Mouse (Mus musculus) C2C12 (cell line): ENCODE results near the gene Camkmt. TPM values are rescaled to one million over a fixed set of nuclear protein-coding genes. Genes with fewer than 3 reads are reported as not detected.

Source experiments
- H3K27me3 ChIP-seq: one replicate; pipeline ENCODE4 v1.6.1; 2011; ENCODE audit not compliant: control insufficient read depth, insufficient read depth, insufficient read length
- H3K36me3 ChIP-seq: one replicate; pipeline ENCODE4 v1.6.1; 2011; ENCODE audit not compliant: control insufficient read depth, insufficient read depth
- H3K4me3 ChIP-seq: one replicate; pipeline ENCODE4 v1.5.1; 2011; ENCODE audit warnings: mild to moderate bottlenecking, control low read depth; ENCODE audit not compliant: poor library complexity, insufficient read depth, severe bottlenecking
- H3K79me2 ChIP-seq: one replicate; pipeline ENCODE4 v1.6.1; 2011; ENCODE audit not compliant: control insufficient read depth, insufficient read depth
- H3K79me3 ChIP-seq: one replicate; pipeline ENCODE4 v1.6.1; 2011; ENCODE audit warnings: low read depth, control low read depth
- H3ac ChIP-seq: one replicate; pipeline ENCODE3; 2011; ENCODE audit warnings: low read depth; ENCODE audit not compliant: control insufficient read depth, insufficient read length
- CEBPB ChIP-seq: IDR thresholded peaks from one replicate; pipeline ENCODE4 v1.6.1; 2011; ENCODE audit warnings: low read depth, mild to moderate bottlenecking, control low read depth, moderate library complexity
- CTCF ChIP-seq: IDR thresholded peaks from one replicate; pipeline ENCODE4 v1.5.1; 2011; ENCODE audit not compliant: control insufficient read depth, insufficient read depth, insufficient read length
- FOSL1 ChIP-seq: IDR thresholded peaks from one replicate; pipeline ENCODE4 v1.8.0; 2011; ENCODE audit warnings: mild to moderate bottlenecking, low read length; ENCODE audit not compliant: poor library complexity, insufficient read depth, severe bottlenecking
- MAX ChIP-seq: IDR thresholded peaks from one replicate; pipeline ENCODE4 v1.6.1; 2011; ENCODE audit warnings: mild to moderate bottlenecking, control low read depth
- MYOD1 ChIP-seq: IDR thresholded peaks from one replicate; pipeline ENCODE4 v1.6.1; 2011; ENCODE audit warnings: low read depth; ENCODE audit not compliant: control insufficient read depth, insufficient read length
- MYOG ChIP-seq: IDR thresholded peaks from one replicate; pipeline ENCODE4 v1.6.1; 2011; ENCODE audit not compliant: control insufficient read depth, insufficient read length; ENCODE audit errors: extremely low read depth
- USF1 ChIP-seq: IDR thresholded peaks from one replicate; pipeline ENCODE4 v1.6.1; 2011; ENCODE audit warnings: low read depth, mild to moderate bottlenecking, control low read depth, moderate library complexity
- polyA plus RNA-seq: library from polyadenylated mRNA; unstranded; fragments of >200 nt; fragmentation: generic; extraction: Trizol; gene quantifications from one replicate; pipeline ENCODE4 v1.2.1, GENCODE M21; 2012; ENCODE audit warnings: missing spikeins

The Camkmt gene
- polyA plus RNA-seq, 1 experiment: 1.6 TPM

DNA sequence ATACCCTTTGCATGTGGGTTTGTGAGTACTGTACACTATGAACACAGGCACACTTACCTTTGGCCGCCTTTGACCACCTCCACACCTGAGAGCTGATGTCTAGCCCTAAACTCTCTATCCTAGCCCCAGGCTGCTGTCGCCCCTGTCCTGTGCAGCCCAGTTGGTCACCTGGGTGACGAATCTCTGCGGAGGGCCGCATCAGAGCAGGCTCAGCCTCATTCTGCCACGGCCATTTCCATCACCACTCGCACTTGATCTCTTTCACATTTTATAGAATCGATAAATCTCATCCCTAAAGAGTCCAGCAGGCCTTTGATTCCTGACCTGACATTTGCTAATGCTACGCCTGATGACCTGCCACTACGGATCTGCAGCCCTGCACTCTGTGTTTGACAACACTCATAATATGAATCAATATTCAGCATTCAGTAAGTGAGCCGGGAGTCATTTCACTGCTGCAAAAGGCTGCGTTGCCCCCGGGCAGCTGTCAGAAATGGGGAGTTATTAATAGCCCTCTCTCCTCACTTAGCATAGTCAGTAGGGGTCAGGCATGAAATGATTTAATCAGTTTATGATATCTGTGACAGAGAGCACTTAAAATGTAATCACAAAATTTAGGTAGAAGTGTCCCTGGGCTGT lies 168.5 kb downstream of the Camkmt start:
- H3K4me3 ChIP-seq: no peak overlapping the region
- no peaks in the 10 kb centered on the region for H3K79me3 ChIP-seq
- H3K79me2 ChIP-seq: no peaks in the 10 kb centered on the region
- H3K36me3 ChIP-seq: no peaks in the 10 kb centered on the region
- H3K27me3 ChIP-seq: no peaks in the 10 kb centered on the region
- no peak overlapping the region for H3ac ChIP-seq
- TF ChIP-seq MYOD1 (no peak), MAX (no peak), CTCF (no peak), CEBPB (no peak), MYOG (no peak)

DNA sequence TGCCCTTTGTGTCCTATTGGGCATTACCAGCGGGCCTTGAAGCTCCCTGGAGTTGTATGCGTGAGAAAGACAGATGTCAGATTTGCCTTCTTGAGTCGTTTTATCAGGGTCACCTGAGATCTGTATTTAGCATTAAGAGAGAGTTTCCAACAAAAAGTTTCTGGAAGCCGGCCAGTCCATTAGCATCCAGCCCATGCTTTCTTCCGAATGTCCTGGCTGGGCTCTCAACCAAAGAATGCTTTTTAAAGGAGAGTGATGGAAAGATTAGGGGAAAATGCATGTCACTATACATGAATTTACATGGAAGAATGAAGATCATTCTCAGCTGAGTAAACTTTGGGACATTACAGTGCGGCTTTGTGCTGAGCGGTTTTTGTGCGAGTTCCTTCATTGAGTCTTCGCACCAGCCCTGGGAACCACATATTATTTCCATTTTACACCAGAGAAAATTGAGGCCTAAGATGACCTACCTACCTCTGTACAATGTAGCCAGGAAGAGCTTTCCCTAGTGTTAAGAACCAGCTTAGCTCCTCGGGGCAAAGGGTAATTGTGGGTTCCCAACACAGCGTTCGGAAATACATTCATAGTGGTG lies 176.6 kb downstream of the Camkmt start:
- Histone ChIP-seq H3ac (no peak overlapping the region), H3K4me3 (no peak overlapping the region), H3K79me3 (no peaks in the 10 kb centered on the region), H3K36me3 (no peaks in the 10 kb centered on the region), H3K27me3 (no peaks in the 10 kb centered on the region), H3K79me2 (no peaks in the 10 kb centered on the region)
- no peak for TF ChIP-seq MAX
- no peak for TF ChIP-seq MYOD1
- no peak for TF ChIP-seq FOSL1
- no peak for TF ChIP-seq CTCF
- no peak for TF ChIP-seq USF1
- TF ChIP-seq CEBPB: no peak
- TF ChIP-seq MYOG: no peak

DNA sequence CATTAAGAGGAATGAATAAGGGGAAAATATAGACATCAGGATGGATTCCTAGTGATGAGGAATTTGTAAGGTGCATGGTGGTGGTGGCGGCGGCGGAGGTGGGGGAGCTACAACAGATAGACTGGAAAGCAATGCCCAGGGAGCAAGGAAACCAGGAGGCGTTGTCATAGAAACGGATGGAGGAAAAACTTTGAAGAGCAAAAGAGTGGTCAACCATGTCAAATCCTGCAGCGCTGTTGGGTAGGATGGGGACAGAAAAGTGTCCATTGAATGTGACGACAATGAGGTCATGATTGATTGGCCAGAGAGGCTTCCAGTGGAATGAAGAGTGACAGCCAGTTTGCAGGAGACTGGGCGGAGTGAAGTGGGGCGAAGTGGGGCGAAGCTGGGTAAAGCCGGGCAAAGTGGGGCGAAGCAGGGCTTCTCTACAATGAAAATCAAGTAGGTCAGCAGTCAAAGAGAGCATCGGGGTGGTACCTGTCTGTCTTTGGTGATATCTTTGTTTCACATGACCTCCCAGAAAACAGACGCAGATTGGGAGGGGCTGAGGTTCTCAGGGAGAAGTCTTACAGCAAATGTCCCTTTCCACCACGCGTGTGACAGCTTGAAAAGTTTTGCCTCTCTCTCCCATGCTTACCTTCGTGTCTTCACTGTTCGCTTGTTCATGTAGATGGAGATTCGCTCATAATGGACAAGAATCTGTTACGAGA lies 181.3 kb downstream of the Camkmt start:
- TF ChIP-seq CTCF (no peak), USF1 (no peak), MYOD1 (no peak), MYOG (no peak), FOSL1 (no peak), MAX (no peak), CEBPB (no peak)
- H3ac ChIP-seq: no peak overlapping the region
- no peaks in the 10 kb centered on the region for H3K79me3 ChIP-seq
- H3K27me3 ChIP-seq: no peaks in the 10 kb centered on the region
- no peaks in the 10 kb centered on the region for H3K36me3 ChIP-seq
- no peak overlapping the region for H3K4me3 ChIP-seq
- H3K79me2 ChIP-seq: no peaks in the 10 kb centered on the region

DNA sequence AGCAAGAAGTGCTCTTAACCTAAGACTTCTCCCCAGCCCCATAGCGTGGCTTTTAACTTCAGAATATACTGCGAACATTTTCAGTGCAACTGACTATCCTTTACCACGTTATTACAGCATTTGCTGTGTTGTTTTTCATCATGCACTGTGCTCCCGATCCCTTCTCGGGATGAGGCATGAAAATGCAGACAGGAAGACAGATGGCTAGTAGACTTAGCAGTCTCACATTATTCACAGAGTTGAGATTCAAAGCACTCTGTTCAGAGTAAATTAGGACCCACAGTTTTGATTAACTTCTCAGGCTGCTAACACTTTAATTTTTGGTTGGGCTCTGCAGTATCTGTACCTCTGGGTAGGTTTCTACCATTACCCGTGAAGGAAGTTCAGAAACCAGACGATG lies 189.4 kb downstream of the Camkmt start:
- no peaks in the 10 kb centered on the region for H3K27me3 ChIP-seq
- no peaks in the 10 kb centered on the region for H3K79me2 ChIP-seq
- H3K36me3 ChIP-seq: no peaks in the 10 kb centered on the region
- H3ac ChIP-seq: no peak overlapping the region
- TF ChIP-seq CTCF (no peak), FOSL1 (no peak), USF1 (no peak), MYOD1 (no peak), CEBPB (no peak)
- H3K79me3 ChIP-seq: no peaks in the 10 kb centered on the region
- no peak overlapping the region for H3K4me3 ChIP-seq

DNA sequence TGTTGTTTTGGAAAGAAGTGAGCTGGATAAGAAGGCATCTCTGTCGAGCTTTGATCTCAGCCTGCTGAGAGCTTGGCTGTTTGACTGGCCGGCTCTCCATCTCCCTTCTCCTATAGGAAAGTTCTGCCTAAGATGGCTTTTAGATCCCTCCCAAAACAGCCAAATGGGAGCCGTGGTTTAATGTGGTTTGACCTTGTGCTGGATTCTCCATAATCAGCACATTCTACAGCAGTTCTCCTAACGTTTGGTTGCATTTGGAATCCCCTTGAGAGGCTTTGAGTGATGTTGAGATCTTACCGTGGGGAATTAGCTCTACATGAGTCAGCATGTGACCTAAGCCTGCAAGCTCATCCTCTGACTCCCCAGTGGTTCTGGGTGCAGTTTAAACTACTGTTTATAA lies 192.1 kb downstream of the Camkmt start:
- Histone ChIP-seq H3ac (no peak overlapping the region), H3K27me3 (no peaks in the 10 kb centered on the region), H3K36me3 (no peaks in the 10 kb centered on the region), H3K79me3 (no peaks in the 10 kb centered on the region), H3K4me3 (no peak overlapping the region), H3K79me2 (no peaks in the 10 kb centered on the region)
- no peak for TF ChIP-seq FOSL1
- TF ChIP-seq CEBPB: no peak
- TF ChIP-seq MYOD1: no peak
- no peak for TF ChIP-seq CTCF
- TF ChIP-seq MYOG: no peak
- peak; percentile 13 for TF ChIP-seq USF1

DNA sequence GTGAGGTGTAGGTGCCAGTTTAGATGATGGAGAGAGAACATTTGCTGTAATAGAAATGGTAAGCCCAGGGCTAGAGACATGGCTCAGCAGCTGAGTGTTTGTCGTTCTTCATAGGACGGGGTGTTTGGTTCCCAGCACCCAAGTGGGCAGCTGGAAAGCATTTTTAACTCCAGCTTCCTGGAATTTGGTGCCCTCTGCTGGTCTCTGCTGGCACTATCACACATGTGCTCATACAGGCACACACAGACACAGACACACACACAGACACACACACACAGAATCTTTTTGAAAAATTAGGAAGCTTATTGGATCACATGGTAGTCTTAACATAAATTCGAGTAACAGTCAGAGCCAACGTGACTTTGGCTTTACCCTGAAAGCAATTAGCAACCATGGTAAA lies 200.8 kb downstream of the Camkmt start:
- H3K36me3 ChIP-seq: no peaks in the 10 kb centered on the region
- TF ChIP-seq MYOG (no peak), MYOD1 (no peak), MAX (no peak), CTCF (no peak), FOSL1 (no peak), USF1 (no peak), CEBPB (no peak)
- no peaks in the 10 kb centered on the region for H3K27me3 ChIP-seq
- no peak overlapping the region for H3K4me3 ChIP-seq
- H3K79me2 ChIP-seq: no peaks in the 10 kb centered on the region
- H3ac ChIP-seq: no peak overlapping the region
- H3K79me3 ChIP-seq: no peaks in the 10 kb centered on the region
